Mouse (Mus musculus) right cerebral cortex, postnatal 14 days (tissue): ENCODE results near the gene Gm17332.
"Not testable (repeated sequence)": the region's sequence is repeated elsewhere in the genome, so short reads cannot be mapped to it uniquely, and the experiment has no call there.

Experiments
- DNase-seq: peaks from one replicate; pipeline ENCODE4 v3.0.0; 2022

Gm17332 gene

DNA sequence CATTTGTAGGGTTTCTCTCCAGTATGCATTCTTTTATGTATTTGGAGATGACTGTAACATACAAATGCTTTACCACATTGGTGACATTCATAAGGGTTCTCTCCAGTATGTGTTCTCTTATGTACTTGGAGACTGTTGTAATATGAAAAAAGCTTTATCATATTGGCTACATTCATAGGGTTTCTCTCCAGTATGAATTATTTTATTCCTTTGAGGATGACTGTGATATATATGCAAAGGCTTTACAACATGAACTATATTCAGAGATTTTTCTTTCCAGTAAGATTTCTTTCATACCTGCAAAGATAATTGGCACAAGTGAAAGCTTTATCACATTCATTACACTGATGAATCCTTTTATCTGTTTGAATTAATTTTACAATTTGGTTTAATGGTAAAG is at the start of gene Gm17332:
Gene Gm17332 (minus strand): TSS at position 101 of the 400 bp plus-strand sequence.
- no peak for DNase-seq

DNA sequence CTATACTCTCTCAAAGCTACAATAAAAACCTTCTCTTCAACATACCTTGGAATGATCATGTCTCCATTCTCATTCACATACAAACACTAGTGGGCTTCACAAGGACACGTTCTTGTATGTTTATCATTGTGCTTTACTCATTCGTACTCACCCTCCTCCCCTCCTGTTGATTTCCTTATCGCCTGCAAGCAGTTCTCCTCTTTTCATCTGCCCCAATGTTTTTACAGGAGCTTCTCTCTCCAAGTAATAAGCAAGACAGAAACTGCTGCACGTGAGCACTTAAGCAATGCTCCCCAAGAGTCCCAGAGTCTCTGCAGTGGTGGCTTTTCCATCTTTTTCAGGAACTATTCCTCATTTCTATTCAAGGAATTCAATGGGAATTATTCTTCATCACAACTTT is 47.7 kb upstream of the Gm17332 start:
- DNase-seq: no peak

DNA sequence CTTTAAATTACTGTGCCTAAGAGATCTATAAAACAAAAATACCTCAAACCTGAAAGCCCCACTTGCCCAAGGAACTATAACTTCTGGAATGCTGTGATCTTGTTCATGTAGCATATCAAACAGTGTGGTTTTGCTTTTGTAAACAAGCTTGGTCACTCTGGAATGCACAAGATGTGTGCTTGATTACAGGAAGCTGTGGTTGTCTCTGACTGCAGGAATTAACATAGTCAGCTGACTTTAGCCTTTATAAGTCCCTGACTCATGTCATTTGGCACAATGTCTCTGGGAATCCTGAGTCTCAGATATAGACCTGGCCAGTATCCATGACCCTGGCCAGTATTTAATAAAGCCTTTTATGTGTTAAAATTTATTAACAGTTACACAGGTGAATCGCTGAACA is 43.1 kb upstream of the Gm17332 start:
- no peak for DNase-seq

DNA sequence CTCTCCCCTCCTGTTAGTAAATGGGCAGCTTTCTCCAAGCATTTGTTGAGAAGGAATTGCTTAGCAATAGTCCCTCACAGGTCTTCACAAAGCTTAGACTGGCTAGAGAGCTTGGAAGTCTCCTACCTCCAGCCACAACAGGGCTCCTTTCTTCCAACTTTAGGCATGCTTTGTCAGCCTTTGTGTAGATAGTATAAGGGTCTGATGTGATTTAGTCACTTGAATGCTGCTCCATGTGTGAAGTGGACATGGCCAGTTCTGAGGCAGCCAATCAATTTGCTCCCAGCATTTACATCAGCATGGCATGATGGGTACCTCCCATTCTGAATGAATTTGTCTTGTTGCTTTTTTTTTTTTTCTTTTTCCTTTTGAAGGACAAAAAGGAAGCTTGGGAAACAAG is 35.7 kb upstream of the Gm17332 start:
- no peak for DNase-seq

DNA sequence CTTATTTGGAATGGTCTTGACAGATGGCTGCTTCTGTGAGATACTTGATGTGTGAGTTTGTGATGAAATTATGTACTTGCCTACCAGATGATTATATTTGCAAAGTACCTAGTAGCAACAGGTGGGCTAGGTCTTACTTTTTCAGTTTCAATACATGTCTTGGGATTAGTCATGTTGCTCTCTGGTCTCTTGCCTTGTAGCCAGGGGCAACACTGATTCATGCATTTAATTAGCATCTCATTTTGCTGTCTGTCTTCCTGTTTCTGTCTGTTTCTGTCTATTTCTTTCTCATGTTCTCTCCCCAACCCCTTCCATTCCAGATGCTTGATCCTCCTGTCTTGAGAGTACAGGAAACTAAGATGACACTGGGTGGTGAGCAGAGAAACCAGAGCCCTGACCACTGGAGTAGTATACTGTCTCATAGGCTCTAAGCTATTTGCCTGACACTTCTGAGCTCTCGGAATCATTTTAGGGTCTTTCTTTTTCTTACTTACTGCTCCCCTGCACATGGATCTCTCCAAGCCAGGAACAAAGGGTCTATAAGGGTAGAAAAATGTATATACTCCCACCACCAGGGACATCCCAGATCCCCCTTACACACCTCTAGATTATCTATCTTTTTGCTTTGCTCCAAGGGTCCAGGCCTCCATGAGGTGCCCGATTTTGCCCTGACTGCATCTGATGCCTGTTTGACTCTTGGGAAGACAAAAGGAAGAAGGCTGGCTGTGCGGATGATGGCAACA is 13.5 kb upstream of the Gm17332 start:
- no peak for DNase-seq

DNA sequence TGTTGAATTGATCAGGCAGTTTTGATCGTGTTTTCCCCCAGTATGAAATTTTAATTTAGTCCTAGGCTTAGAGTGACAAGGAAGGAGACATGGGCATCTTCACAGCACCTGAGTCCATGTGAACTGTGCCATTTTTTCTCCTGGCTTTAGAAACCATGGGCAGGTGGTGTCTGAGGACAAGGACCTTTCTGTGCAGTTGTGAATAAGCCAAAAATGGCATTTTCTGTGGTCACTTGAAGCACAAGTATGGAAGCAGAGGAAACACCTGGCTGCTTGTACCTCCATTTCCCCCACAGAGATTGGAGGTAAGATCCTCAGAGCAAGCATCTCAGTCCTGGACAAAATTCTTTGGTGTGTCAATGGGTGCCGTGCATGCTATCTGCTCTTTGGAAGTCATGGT is 12.5 kb upstream of the Gm17332 start:
- DNase-seq: no peak

DNA sequence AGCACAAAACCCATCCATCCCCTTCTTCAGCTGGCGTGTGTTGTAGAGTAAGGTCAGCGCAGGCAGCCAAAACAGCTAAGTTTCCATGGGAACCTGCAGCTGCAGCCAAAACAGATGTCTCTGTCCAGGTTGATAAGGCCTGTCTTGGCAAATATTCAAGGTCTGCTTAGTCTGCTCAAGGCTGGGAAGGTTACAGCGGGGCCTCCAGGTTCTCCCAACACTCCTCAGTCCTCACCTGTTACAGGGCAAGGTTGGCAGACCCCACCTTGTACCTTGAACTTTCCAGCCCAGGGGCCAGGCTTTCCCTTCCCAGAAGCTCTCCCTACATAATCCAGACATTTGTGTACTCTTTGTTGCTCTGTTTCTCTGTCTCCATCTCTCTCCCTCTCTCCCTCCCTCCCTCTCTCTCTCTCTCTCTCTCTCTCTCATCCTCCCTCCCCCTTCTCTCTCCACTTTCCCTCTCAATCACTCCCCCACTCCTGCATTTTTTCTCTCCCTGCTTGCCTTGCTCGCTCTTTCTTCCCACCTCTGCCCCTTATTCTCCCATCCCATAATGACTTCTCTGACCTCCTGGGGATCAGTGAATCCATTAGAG is 12.1 kb downstream of the Gm17332 start:
- DNase-seq: no peak

DNA sequence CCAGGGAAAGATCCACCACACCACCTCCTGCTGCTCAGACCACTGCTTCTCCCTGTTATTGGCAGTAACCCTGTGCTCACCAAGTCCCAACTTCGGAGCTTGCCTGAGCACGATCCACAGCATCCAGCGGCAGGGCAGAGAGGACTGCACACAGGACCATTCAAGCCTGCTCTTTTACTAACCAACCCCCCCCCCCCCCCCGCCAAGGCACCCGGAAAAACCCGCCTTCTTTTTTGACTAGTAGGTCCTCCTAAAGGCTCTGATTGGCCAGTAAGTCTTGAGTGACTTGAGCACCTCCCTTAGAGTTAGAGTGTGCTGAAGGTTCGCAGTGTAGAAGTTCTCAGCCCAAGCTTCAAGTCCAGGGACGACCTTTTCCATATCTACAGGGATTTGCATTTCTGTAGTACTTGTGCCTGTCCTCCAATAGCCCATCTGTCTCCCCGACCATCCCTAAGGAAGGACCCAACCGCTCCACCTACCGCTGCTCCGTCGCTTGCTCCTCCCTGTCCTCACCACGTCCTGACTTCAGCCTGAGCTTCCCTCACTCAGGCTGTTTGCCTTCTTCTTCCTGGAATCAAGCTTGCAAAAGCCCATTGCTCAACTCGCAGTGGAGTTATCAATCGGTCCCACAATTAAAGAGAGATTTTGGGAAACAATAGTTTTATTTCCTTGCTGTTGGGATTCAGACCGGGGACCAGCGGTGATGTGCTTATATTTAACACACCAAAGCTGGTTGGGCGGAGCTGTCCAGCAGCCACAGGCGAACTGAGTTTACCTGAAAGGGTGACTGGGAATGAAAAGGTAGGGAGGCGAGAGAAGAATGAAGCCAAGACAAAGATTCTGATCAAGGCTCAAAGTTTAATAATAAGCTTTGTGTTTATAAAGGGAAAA is 12.9 kb downstream of the Gm17332 start:
- no peak for DNase-seq

DNA sequence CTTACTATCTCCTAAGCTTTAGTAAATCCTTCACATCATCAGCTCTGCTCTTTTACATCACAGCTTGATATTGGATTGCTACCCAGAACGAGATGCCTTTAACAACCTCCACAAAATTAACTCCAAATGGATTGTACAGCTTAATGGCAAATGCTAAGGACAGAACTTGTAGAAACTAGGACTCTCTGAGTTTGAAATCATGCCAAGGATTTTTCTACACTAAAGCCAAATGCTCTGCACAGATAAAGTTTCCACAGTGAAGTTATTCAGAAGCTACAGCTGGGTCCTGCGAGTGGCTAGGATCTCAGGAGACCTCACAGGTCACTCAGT is 13.5 kb downstream of the Gm17332 start:
- no peak for DNase-seq

DNA sequence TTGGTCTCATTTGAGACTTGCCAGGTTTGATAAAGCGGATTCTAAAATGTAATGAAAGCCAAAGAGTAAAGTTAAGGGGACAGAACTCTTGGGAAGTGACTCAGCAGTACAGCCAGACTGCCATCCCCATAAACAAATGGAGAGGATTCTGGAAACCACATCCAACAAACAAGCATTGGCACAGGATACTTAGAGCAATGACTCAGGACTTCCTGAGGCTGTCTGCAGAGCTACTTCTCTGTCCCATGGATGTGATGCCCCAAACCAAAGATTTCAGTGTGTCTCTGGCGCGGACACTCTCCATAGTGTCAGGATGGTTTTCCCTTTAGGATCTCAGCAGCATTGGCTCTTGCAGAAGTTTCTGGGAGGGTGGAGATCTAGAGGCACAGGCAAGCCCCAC is 25.2 kb downstream of the Gm17332 start:
- DNase-seq: no peak

DNA sequence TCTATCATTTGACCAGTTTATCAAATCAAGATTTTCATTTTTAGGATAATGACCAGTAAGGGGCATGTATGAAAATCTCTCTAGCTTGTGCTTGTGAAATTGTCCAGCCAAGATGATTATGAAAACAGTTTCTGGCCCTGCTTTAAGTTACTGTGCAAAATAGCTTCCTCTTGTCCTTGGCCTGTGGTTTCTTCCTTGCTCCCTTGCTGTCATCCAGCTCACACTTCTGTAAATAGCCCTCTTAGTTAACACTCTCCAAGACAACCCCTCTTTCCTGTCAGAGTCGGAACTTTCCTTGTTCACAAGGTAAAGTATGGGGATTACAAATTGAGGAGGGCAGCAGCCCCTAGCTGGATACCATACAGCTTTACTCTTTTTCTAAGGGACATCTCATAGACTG is 43.9 kb downstream of the Gm17332 start:
- DNase-seq: not testable (repeated sequence)

DNA sequence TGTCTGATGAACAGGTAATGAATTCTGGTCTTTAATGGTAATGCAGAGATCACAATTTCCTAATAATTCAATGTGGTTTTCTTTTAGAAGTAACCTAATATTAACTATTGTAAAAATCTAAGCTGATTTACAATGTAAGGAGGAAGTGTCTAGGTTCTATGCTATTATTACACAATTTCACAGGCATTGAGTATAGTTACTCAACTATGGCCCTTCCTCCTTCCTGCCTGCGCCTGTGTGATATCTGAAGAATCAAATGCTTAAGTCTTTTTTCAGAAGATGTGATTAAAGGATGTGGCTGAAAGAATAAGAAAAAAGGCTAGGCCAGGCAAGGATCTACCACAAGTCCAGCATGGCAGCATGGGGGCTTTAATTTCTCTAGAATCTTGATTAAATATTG is 47.4 kb downstream of the Gm17332 start:
- not testable (repeated sequence) for DNase-seq

DNA sequence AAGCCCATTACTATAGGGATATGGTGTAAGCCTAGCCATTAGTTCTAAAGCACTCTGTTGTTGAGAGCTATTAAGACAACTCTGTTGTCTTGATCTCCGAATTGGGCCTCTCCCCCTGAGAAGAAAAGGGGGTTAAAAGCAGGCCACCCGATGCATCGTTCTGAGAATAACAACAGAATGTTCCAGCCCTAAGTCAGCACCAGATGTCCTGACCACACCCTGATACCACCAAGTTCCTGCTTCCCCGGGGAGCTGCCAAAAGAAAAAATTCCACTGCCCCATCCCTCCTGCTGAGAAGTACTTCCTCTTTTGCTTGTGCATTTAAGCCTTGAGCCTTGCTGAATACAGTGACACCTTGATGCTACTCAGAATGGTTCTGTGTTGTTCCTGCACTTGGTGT is 48.5 kb downstream of the Gm17332 start:
- DNase-seq: not testable (repeated sequence)
